Mouse (Mus musculus) megakaryocyte progenitor cell, adult 5-6 weeks (primary cell): Measurements from ENCODE around the gene Cbarp. TPM values are rescaled to one million over a fixed set of nuclear protein-coding genes. Genes with fewer than 3 reads are reported as not detected.
A peak's percentile ranks its signal among the peaks of the same experiment; 100 is the strongest.
"Not testable (repeated sequence)": the region's sequence is repeated elsewhere in the genome, so short reads cannot be mapped to it uniquely, and the experiment has no call there.

Experiments used
- ATAC-seq: replicated peaks from 2 replicates; pipeline ENCODE4 v1.8.0; 2016; ENCODE audit warnings: mild to moderate bottlenecking, moderate TSS enrichment, inconsistent platforms; ENCODE audit not compliant: poor library complexity
- total RNA-seq, 2 experiments: library from RNA; stranded (forward) in 1 of 2; stranded (reverse) in 1 of 2; fragments of 157-497, 149-512 nt in 1 of 2; fragments of 200-1000 nt in 1 of 2; gene quantifications; 2 replicates each; pipeline versions ENCODE4 v1.2.3 to v1.2.4; 2015 to 2017

The Cbarp gene
- total RNA-seq, 2 experiments from 2014 or later = 2.2 to 4.8 TPM

DNA sequence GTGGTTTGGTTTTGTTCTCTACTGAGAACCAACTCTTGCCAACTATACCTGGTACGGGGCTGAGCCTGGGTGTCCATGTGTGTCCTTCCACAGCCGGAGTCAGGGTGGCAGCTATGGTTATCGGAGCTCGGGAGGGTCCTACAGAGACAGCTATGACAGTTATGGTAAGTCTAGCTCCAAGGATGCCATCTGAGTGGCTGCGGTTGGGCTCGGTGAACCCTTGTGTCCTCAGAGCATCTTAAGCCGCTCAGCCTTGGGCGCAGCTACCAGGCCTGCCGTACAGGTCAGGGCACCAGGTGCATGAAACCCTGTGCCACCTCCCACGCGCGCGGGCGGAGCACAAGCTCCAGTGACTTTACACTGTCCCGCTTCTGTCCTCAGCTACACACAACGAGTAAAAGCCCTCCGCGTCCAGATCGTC, 30.0 kb upstream of the Cbarp start:
- ATAC-seq = no peak

DNA sequence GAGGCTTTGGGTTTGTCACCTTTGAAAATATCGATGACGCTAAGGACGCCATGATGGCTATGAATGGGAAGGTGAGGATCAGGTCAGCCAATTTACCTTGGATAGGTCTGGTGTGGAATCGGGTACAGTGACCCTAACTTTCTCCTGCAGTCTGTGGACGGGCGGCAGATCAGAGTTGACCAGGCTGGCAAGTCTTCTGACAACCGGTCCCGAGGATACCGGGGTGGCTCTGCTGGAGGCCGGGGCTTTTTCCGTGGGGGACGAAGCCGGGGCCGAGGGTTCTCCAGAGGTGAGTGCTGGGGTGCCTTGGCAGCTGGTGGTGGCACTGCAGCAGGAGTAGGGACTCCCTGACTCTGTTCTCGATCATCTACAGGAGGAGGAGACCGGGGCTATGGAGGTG, 29.4 kb upstream of the Cbarp start:
- ATAC-seq = no peak

DNA sequence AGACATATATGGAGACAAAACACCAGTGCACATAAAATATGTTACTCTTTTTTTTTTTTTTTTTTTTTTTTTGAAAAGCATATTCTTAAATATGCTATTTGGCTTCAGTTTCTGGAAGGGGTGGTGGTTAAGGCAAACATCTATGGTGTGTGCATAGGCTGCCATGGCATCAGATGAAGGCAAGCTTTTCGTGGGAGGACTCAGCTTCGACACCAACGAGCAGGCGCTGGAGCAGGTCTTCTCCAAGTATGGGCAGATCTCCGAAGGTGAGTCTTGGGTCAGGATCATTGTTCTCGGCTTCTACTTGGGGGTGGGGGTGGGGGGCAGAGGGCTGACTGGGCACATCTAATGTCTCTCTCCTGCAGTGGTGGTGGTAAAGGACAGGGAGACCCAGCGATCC, 29.0 kb upstream of the Cbarp start:
- ATAC-seq = no peak

DNA sequence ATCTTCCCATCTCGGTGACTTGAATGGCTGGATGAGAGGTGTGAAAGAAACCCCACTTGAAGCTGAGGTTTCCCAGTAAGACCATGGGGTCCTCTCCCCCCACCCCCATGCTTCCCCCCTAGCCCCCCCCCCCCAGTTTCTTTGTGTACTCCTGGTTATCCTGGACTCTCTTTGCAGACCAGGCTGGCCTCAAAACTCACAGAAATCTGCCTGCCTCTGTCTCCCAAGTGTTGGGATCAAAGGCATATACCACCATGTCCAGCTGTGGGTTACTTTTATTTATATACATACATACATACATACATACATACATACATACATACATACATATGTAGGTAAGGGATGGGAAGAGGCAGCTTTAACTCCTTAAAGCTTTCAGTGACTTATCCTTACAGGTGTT, 28.4 kb upstream of the Cbarp start:
- no peak for ATAC-seq

DNA sequence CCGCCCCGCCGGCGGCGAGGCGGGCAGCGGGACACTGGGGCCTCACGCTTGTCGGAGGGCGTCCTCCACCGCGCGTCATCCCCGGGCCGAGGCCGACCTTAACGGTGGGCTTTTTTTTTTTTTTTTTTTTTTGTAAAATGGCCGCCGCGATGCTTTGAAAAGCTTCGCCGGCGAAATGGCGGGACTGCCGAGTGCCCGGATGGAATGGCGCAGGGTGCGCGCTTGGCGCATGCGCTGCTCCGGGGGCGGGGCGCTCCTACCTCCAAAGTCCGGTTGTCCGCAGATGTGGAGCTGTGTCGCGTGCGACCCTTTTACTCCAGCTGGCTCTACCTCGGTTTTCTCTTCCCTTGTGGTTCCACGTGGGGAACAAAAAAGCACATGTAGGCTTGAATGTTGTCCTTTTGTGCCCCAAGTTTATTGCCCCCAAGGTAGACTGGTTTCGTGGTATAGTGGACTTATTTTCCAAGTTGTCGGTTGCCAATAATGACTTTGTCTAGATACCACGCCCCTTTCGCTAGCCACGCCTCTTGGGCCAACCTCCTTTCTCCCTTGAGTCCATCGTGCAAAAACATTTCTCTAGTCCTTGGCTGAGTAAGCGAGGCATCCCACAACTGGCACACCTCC, 27.5 kb upstream of the Cbarp start:
- peak; percentile 32 for ATAC-seq

DNA sequence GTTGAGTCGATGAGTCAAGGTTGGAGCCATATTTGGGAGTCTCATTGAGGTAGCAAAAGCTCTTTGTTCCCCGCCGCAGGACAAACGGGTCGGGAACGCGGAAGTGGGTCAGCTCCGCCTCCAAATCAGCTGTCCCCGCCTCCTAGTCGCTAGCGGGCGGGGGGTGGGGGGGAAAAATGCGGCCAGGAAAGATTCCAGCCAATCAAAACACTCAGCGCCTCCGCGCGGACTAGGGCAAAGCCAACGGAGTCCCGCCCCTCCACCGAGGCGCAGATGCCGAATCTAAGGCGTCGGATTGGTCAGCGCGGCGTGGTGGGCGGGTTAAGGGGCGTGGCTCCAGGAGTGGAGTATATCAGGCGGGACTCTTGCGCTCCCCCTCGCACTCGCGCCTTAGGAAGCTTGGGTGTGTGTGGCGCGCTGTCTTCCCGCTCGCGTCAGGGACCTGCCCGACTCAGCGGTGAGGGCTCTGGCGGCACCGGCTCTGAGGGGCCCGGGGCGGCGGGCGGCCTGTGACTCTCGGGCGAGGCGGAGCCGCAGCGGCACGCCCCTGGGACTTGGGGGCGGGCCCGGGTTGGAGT, 26.9 kb upstream of the Cbarp start:
- ATAC-seq = peak; percentile 75

DNA sequence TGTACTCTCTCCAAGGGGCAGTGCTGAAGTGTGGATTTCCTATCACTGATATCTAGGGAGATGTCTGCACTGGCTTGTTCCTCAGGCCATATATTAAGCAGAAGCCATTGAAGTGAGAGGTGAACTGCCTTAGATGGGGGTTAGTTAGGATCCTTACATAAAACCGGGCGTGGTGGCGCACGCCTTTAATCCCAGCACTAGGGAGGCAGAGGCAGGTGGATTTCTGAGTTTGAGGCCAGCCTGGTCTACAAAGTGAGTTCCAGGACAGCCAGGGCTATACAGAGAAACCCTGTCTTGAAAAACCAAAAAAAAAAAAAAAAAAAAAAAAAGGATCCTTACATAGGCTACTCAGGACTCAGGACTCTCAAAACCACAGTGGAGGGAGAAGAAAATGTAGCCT, 25.5 kb upstream of the Cbarp start:
- not testable (repeated sequence) for ATAC-seq

DNA sequence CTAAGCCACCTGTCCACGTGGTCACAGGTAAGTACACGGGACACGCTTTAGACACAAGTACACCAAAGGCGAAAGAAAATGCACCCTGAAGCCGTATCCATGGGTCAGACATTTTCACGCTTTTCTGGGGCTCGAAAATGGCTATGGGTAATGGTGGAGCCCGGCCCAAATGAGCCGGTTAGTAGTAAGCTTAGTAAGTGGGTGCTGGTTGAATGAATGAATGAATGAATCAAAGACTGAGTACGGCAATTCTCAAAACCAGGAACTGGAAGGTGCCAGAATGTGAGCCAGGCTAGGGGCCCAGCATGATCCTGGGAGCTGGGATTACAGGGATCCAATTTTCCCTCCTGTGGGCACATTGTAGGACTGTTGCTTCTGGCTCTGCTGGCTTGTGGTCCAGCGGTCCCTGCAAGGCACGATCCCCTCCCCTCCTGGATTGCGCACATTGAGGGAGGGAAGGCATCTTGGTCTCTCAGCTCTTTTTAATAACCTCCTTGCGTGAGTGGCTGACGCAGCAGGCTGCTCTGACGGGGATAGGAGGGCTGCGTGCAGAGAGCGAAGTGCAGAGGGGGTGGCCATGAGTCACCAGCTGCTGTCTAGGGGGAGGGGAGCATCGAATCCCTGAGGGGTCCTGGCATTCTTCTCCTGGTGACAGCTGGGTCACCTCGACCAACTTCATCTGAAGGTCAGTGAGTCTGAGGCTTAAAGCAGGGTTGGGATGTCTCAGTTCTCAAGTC, 24.9 kb upstream of the Cbarp start, which contains the start of gene Cirbp:
Cirbp (plus strand) TSS at position 594 of the 737 bp plus-strand sequence.
- ATAC-seq = no peak

DNA sequence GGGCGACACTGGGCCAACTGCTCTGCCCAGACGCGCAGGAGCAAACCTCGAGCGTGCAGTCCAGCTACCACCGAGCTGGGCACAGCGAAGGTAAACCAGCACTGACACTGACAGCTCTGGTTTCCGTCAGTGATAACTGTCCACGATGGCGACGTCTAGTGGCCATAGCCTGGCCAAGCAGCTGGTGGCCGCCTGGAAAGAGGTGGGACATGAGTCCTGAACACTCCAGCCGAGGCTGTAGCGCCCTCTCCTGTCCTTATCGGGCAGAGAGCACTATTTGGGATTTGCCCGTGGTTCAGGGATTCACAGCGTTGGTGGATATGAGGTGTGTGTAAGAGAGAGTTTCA, 24.3 kb upstream of the Cbarp start:
- ATAC-seq = peak; percentile 60

DNA sequence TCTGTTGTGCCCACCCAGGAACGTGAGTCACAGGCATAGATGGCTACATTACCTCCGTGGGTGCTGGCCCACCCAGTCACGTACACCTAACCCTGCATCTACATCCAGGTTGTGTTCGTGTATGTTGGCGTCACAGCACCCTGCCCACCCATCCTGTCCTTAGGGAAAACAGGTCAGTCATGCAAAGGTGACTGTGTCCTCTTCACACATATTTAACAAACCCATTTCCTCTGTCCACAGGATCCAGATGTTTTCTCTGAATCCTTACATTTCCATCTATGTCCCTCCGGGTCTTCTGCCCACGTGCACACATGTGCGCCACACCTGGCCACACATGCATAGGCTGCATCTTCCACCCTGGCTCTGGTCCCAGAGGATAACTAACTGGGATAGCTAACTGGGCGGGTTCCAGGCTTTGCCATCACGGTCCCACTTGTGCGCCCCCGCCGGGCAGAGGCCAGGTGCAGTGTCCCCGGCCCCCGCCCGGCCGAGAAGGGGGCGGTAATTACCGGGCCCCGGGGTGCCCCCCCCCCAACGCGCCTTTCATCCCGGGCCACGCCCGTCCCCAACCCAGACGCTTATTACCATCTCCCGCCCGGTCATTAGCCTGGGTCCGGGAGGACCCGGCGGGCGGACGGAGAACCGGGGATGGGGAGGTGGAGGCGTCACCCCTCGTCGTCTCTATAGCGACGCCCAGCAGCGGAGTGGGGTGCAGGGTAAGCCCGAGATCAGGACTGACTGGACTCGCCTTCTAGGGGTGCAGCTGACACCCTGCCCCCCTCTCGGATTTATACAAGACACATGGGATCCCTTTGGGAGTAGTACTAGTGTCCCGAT, 23.7 kb upstream of the Cbarp start:
- no peak for ATAC-seq

DNA sequence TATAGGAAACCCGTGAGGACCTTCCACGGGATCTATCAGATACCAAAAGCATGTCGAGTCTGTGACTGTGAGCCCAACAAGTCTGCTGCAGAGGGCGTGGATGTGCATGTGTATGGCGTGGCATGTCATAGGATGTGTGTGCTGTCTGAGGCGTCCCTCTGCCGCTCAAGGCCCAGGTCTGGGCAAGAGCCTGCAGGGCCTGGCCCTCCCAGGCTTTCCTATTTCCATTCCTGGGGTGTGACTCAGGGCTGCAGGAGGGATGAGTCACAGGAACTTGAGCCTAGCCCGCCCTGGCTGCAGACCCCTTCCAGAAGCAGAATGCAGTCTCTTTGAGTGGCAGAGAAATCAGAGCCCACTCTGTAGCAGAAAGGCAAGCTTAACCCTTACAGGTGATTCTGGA, 23.1 kb upstream of the Cbarp start:
- no peak for ATAC-seq

DNA sequence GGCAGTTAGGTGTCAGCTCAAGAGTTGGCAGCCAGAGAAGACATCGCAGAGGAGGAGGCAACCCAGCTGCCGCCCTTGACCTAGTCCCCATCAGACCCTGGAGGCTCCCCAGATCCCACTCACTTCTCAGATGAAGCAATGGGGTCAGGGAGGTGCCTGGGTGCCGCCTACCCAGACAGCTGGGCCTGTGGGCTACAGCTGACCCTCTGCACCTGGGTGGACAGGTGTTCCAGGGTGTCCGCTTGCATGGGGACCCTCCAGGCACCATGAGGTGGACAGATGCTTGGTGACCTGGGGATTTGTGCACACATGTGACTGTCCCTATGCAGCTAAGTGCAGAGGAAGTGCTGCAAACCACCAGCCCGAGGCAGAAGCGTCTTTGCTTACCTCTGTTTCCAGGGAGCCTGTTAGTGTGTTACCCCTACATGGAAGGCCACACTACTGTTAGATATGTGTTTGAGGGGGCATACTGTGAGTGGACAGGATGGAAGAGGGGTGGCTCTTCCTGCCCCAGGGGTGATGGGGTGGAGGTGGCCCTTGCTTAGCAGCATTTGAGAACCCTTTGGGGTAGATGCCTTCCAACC, 22.2 kb upstream of the Cbarp start:
- ATAC-seq = no peak

DNA sequence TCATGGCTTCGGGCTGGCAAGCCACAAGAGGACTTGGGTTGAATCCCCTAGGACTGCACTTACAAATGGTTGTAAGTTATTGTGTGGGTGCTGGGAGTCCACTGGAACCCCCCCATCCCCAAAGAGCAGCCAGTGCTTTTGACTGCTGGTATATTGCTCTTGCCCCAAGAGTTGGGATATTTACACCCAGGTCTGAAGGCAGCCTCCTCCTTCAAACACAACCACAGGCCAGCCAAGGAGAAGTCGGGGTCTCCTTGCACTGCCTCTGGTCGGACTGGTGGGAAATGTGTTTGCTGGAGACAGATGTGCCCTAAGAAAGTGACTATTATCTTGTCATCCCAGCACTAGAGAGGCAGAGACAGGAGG, 21.6 kb upstream of the Cbarp start:
- no peak for ATAC-seq

DNA sequence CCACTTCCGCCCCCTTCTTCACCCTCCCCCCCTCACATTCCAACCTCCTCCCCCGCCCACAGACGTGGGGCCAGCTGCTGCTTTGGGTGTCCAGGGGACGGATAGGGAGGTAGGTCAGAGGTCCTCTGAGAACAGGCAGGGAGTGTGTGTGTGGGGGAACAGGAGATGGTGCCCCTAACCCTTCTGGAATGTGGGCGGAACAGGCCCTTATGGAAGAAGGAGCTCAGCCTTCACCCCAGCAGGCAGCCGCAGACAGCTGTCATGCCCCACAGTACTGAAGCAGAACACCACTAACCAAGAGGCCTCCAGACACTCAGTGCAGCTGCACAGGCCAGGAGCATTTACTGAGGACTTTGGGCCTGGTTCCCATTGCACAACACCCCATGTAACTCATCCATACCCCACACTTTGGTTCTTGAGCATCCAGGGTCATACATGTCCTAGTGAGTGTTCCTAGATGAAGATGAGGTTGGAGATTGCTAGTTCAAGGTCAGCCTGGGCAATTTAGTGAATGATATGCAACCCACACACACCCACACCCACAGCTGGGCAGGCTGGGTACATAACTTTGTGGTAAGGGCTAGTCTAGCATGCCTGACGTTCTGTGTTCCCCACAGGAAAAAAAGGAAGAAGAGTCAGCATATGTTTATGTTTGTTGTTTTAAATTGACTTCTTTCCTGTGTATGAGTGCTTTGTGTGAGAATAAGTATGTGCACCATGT, 21.0 kb upstream of the Cbarp start:
- ATAC-seq = no peak

DNA sequence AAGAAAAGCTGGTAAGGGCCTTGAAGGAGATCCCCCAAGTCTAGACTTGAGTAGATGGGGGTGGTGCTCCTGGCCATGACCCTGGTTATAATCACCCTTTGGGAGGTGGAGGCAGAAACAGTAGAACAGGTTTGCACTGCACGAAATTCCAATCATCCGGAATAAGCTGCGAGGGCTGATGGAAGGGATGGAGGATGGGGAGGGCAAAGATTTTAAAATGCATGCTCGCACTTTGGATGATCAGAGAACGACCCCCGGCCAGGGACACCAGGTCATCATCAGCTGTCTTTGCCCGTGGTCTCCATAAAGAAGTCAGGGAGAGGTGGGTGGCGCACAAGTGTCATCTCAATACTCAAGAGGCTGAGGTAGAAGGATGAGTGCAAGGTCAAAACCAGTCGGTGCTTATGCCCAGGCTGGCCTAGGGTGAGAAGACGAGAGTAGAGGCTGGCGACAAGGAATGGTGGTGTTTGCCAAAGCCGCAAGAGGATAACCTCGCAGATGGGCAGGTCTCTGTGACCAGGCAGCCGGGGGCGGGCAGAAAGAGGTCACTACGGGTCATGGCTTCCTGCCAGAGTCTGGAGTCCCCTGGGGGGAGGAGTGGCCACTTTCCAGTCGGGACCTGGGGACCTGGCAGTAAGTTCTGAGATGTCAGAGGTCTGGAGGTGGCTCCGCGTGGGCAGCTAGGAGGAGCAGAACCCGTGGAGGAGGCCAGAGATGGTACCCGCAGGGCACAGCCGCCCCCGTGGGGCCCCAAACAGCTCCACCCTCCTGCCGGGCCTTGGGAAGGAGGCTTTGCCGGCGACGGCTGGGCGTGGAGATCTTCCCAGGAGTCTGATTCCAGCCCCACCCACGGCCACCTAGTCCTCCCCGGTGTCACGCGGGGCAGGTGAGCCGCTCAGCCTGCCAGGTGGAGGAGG, 20.1 kb upstream of the Cbarp start:
- ATAC-seq = no peak; the same call in 1 of the 2 replicates

DNA sequence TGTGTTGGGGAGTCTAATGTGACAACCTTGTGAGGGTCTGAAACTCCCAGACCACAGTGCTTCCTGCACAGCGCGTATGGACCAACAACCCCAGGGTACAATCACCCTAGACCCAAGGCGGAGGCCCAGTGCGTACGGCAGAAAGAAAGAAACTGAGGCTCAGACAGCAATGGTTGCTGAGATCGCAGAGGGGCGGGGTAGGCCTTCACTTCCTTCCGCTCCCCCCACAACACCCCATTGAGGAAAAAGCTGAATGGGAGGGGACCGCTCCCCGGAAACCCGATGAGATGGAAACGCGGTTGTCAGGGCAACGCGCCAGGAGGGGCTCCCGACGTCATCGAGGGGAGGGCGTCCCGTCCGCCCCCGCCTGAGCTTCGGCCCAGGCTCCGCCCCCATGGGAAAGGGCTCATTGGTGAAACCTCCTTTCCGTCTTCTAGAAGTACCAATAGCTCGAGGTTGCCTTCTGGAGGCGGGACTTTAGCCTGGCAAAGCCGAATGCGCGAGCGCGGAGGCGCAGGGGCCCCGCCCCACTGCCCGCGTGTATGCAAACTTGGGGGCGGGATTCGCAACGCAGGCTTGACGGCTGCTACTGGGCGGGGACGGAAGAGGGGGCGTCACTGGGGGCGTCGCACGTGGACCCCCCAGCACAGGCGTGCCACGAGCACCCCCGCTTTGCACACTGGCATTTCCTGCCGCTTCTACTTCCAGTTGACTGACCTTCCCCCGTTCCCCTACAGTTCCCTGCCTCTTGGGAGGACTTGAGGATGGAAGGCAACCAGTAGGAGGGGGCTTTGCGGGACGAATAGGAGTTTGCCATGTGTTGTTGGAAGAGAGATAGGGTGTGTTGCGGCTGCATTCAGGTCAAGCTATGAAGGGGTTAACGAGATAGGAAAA, 19.2 kb upstream of the Cbarp start:
- ATAC-seq = peak; percentile 84

DNA sequence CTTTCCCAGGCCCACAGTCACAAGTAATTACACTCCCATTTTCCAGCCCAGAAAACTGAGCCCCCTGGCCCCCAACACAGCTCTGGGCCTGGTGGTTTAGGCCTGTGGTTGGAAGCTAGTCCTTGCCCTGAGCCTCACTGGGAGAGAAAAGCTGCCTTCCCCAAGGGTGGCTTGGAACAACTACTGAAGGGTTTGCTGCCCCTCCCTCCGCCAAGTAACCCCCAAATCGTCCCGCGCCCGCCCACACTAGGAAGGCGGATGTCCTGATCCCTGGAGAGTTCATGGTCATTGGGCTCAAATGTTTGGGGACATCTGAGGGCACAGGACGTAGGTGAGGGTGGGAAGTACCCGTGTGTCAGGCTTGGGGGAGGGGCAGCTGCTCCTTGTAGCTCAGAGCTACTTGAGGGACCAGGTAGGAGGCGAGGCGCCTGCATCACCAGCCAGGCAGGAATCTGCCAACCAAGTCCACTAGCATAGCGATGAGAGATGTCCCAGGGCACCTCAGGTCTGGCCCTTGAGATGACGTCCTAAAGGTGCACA, 18.5 kb upstream of the Cbarp start:
- ATAC-seq = peak; percentile 2

DNA sequence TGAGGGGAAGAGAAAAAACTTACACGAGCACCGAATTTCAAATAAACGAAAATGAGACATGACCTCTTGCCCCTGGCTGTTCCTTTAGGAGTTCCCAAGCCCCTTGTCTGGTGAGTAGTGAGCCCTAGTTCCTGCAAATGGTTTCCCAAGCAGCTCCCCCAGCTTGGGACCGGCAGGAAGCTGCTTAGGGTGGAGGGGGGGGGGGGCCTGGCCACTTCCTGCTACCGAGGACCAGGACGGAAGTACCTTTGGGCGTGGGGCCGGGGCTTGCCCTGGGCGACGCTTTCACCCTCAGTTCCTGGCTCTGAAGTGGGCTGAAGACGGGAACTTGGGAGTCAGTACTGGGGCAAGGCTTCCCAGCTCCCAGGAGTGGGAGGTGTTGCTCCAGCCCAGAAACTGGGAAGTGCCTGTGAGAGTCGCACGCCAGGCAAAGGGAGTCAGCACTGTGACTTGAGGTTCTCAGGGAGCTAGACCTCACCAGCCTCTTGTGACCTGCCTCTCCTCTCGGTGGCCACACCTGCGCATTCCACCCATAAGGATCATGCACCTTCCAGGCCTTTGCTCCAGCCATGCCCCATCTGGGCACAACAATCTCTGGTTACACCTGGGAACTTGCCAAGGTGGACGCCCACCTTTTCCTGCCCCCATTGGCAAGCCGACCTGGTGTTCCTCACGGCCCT, 17.8 kb upstream of the Cbarp start:
- ATAC-seq = peak; percentile 21
